Mouse (Mus musculus): ENCODE data around the gene Cdk15. TPM values are rescaled to one million over a fixed set of nuclear protein-coding genes. Genes with fewer than 3 reads are reported as not detected.
A peak's percentile ranks its signal among the peaks of the same experiment; 100 is the strongest.

The Cdk15 gene
- total RNA-seq, 4 experiments from 2014 or later: not detected

- DNase-seq (ENCODE audit: low spot score): no peak
These were observed 15.5 kb downstream of the Cdk15 start for GRCm38 (mm10) chr1:59272189-59272588.

DNA sequence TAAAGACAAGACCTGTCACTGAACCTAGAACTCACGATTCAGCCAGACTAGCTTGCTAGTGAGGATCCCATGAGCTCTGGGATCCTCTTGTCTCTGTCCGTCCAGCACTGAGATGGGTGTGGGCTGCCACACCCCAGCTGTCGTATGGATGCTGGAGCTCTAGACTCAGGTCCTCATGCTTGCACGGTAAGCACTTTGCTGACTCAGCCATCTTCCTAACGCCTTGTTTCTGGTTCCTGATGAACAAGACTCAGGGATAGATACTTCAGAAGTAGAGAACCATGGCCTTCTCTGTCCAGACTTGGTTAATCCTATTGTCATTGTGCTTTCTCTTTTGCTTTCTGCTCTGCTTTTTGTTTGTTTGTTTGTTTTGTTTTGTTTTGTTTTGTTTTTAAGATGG is 29.2 kb downstream of the Cdk15 start:
- DNase-seq (ENCODE audit: low spot score): no peak

- no peak for DNase-seq (ENCODE audit: low spot score)
These were observed 29.7 kb downstream of the Cdk15 start for GRCm38 (mm10) chr1:59286316-59286850.

DNA sequence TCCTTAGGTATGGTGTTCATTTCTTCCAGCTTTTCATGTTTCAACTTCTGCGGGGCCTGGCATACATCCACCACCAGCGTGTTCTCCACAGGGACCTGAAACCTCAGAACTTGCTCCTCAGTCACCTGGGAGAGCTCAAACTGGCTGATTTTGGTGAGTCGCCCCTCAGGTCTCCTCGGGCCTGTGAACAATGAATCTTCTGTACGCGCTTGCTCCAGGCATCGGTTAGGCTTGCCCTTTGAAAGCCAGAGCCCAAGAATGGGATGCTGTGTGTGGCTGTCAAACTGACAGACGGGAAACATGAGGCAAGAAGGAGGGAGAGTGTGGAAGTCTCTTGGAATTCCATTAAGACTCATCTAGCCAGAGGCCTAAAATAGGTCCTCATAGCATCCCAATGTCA is 31.0 kb downstream of the Cdk15 start:
- no peak for DNase-seq (ENCODE audit: low spot score)

DNA sequence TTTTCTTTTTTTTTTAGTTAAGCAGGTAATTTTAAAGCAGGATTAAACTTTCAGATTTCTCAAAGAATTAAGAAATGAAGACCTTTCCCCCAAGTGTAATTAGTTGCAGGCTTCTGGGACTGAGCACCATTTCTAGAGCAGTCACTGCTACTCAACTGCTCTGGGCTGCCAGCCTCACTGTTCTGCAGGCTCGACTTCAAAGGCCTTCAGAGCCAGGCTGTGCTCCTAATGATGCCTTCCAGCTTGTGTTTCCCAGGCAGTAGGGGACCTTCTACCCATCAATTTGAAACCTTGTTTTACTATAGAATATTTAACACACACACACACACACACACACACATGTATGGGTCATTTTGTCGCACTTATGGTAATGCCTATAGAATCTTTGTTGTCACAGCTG is 34.9 kb downstream of the Cdk15 start:
- no peak for DNase-seq (ENCODE audit: low spot score)

DNA sequence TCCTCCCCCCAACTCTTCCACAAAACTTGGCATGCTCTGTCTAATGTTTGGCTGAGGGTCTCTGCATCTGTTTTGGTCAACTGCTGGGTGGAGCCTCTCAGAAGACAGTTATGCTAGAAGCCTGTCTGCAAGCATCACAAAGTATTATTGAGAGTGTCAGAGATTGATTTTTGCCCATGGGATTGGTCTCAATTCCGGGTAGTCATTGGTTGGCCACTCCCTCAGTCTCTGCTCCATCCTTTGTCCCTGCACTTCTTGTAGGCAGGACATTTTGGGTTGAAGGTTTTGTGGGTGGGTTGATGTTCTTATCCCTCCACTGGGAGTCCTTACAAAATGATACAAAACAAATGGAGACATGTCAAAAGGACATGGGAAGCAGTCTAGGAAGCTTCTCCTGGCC is 39.1 kb downstream of the Cdk15 start:
- no peak for DNase-seq (ENCODE audit: low spot score)

- DNase-seq (ENCODE audit: low spot score): no peak
These were observed 40.5 kb downstream of the Cdk15 start for GRCm38 (mm10) chr1:59297167-59297566.

GRCm38 (mm10) chr1:59298491-59299090 is 41.9 kb downstream of the Cdk15 start:
- no peak for DNase-seq (ENCODE audit: low spot score)

DNA sequence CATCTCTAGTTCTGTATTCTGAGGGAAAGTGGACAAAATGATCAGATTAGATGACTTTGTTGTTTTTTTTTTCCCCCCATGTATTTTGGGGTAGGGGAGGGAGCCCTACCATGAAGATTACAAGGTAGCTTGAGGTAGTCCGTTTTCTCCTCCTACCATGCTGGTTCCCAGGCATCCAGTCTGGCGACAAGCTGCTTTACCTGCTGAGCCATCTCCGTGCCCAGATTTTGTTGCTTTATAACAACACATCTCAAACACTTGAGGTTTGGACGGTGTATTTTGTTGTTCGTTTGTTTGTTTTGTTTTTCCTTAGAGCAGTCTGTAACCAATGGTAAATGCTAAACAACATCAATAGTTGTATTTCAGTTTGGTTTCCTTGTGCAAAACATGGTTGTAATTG is 50.6 kb downstream of the Cdk15 start:
- no peak for DNase-seq (ENCODE audit: low spot score)

DNA sequence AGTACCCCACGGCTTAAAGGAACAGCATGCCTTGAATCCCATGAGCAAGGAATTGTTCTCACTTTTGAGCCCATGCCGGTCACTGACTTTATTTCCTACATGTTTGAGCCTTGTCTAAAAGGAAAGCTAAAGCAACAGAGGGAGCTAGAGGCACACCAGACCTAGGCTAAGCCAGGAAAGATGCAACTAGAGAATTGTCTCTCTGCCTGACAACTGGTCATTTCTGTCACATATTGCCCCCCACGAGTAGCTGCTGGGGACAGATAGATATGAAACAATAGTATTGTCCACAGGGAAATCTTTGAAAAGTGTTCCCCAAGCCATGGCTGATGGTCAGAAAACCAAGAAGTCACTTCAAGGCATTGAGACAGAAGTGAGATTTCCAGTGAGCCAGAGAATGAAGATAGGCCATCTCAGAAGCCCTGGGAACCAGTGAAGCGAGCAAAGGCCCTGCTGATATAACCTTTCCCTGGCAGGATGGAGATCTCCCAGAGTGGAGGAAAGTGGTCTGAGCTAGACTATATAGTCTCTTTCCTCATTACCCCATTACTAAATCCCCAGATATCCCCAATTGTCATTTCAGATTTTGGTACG is 54.7 kb downstream of the Cdk15 start:
- no peak for DNase-seq (ENCODE audit: low spot score)

DNA sequence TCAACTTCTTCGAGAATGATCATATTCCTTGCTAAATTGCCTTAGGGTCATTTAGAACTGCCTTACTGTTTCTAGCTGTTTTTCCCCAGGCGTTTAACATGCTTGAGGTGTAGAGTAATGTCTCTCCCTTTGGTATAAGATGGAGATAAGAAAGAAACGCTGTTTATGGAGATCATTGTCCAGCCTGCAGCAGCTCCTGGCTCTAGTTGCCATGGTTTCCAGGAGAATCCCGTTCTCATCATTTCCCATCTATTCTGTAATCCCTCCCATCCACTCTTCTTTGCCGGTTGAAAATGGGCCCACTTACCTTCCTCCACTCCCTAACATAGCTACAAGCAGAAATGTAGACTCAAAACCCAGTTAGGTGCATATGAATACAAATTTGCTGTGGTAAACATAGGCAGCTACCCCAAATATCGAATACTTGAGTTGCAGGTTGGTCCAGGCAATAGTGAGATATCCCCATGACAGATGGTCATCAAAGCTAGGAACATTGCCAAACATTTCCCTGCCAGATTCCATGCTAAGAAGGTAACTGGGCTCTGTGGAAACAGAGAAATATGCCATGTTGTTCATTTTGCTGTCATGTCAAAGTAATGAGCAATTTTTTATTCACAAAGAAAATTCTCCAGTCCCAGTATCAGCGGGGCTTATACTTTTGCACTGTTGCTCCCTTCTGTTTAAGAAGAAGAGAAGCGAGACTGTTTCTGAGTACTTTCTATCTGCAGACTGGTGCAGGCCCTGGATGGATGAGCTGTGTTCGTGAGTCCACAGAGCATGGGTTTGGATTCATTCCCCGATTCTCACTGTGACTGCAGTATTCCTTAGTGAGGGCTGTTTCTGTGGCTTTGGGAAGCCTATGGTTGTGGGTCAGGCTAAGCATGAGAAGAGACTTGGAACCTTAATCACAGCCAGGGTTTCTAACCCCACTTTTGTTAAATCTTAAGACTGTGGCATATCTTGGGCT is 55.8 kb downstream of the Cdk15 start:
- DNase-seq (ENCODE audit: low spot score): no peak

DNA sequence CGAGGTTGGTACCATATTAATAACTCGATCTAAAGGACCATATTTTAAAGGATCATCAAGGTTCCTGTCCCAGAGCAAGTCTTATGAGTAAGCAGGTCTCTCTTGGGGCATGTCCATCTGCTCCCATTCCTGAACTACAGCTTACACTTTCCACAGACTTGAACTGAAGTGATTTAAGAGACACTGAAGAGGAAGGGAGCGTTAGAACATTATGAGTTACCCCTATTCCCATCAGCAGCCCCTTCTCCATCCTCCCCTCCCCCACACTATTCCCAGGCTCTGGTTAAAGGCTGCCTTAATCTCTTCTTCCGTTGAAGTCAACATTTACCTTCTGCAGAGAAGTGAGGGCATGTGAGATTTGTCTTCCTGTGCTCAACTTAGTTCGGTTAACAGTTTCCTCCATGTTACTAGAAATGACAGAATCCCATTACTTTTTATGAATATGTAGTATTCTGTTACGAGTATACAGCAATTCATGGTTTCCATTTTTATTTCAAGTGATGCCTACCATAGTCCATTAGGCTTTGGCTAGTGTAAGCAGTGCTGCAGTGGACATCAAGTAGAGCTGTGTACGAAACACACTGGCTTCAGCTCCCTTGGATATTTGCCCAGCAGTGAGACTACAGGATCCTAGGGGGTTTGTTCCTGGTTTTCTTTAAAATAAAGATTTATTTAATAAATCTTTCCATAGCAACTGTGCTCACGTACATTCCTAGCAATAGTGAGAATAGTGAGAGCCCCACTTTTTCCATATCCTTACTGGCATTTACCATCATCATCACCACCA is 56.6 kb downstream of the Cdk15 start:
- no peak for DNase-seq (ENCODE audit: low spot score)

DNA sequence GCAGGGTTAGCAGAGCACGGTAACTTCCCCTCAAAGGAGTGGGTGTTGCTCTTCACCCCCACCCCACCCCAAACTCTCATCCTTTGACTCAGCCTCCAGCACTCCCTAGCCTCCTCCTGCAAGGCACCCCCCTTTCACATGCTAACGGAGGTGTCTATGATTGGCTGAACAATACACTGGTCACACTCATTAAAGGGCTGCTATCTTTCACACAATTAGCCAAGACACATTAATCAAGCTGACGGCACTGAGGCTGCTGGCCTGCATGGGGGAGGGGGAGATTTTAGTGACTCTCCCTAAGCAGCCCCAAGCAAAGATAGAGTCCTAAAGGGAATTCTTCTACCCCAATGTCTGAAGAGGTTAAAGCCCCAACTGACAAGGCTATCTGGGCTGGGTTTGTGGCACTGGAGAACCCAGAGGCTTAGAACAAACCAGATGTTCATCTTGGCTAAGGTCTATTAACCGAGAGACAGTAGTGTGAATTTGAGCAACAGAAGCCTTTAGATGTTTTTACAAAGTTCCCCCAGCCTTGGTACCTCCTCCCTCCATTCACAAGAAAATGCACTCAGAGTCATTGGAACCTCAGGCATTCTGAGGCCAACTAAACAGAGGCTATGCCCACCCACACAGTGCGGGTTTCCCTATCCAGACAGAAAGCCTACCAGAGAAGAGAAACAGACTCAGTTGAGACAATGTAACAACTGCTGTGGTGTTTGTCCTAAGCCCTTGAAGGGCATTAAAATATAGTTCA is 58.5 kb downstream of the Cdk15 start:
- no peak for DNase-seq (ENCODE audit: low spot score)

DNA sequence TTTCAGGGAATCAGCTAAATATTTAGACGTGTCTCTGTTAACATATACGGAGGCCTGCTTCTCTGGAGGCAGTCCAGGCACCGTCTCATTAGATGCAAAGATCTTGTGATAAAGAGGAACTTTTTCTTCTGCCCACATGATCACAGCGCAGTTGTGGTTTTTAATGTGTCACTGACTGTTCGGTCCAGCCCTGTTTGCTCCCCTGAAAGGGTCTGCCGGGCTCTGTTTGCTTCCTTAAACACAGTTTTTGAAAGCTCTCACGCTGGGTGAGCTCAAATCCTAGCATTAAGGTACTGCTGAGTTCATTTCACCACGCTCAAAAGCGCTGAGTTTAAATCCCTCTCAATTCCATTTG is 59.3 kb downstream of the Cdk15 start:
- DNase-seq (ENCODE audit: low spot score): peak; percentile 19

DNA sequence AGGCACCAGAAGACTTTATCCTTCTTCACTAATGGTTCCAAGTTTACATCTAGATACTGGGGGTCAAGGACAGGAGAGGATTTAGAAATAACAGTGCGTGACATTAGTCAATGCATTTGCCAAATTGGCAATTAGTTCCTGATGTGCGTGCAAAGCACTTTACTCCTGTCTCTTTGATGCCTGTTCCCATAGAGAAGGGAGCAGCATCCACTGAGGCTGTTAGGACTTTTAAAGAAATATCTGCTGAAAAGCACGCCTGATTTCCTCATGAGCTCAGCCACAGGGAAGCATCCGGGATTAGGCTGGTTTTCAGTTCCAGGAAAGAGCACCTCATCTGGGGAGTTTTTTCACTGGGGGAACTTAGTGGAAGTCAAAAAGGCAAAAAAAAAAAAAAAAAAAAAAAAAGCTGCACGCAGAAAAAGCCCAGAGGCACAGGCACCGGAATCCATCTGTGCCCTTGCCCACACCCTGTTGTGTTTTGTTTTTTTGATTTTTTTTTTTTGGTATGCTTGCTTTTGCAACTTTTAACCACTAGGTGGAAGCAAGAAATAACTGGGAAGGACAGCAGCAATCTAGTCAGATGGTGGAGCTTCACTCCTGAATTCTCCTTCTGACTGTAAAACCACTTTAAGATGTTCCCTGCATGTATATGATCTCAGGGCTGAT is 59.8 kb downstream of the Cdk15 start:
- peak; percentile 61 for DNase-seq (ENCODE audit: low spot score)

DNA sequence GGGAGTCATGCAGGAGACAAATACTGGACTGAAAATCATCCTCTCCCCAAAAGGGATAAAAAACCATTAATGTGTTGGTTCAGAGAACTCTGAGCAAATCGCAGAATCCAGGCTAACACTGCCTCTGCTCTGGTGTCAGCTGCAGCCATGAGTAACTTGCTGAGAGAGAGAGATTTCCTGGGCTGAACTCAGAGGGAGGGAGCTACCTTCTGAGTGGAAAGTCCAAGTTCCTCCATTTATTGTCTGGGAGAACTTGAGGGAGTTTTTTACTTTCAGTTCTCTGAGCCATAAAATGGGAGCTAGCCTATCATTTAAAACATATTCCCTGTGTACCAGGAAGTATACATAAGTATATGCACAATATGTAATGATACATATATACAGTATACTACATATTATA is 60.7 kb downstream of the Cdk15 start:
- no peak for DNase-seq (ENCODE audit: low spot score)

DNA sequence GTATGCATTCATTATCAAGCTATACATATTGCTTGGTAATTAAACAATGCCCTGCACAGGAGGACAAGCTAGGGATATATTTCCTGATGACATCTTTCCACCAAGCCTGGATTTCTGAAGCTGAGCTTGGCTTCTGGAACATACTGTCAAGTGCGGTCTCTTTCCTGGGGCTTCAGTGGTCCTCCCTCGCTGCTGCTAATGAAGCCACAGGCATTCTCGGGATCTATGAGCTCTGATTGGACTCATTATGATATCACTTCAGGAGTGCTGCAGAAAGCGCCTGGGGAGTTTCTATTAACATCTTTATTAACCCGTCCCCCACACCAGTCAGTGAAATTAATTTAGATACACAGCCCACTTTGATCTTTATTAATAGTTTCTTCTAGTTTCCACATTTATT is 62.2 kb downstream of the Cdk15 start:
- DNase-seq (ENCODE audit: low spot score): no peak

DNA sequence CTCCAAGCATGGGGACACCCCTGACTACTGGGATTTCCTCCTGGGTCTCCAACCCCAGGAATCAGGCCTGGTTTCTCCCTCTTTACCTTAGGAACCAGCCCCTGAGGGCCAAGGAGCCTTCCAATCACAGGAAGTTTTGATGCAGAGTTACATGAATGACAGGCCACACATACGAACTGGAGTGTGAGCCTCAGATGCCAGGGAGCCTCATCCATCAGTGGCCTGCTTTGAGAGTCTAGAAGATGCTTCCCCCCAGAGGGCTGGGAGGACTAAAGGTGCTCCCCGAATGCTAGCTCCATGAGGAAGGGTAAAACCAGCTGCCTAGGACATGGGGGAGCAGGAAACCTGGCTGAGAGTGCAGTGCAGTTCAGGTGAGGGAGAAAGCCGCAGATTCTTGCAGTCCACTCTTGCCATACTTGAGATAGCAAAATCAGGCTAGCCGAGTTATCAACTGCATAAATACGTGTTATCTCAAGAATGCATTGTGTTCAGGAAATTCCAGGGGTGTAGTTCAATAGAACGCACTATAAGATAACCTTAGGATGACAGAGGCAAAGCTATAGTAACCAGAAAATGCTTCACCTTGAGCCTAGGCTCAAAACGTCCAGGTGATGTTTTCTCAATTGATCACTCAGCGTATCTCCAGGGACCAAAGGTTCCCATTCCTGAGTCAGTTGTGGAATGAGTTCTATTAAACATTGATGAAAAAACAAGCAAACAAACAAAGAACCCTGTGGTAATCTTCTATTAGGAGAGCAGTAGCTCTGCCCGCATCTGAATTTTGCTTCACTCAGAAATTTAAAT is 64.6 kb downstream of the Cdk15 start:
- DNase-seq (ENCODE audit: low spot score): no peak

Measured in heart, adult 8-10 months (tissue).